8 mouse cellular contexts compared by ENCODE assay signal in genomic region chr8:106058731-106059612, GRCm38 (mm10). TPM values are rescaled to one million over a fixed set of nuclear protein-coding genes. Genes with fewer than 3 reads are reported as not detected.
DNase-seq lines count a peak whose midpoint lies in the region; ATAC-seq and TF ChIP-seq lines count a peak whose summit lies in the region.

Nfatc3 (plus strand) TSS chr8:106058840.

- H3K27ac ChIP-seq in heart, embryonic 12.5 days (ENCODE audit: poor library complexity, severe bottlenecking), result peak within 1 kb of the TSS; percentile 93
- H3K27ac ChIP-seq in kidney, postnatal 0 days, result peak within 1 kb of the TSS; percentile 97
- H3K27ac ChIP-seq in liver, embryonic 11.5 days (ENCODE audit: low read depth, low read length), result peak within 1 kb of the TSS; percentile 89
- H3K27ac ChIP-seq in stomach, embryonic 14.5 days (ENCODE audit: low read length), result peak within 1 kb of the TSS; percentile 96

- H3K4me2 ChIP-seq in heart, embryonic 12.5 days, result peak within 1 kb of the TSS; percentile 81
- H3K4me2 ChIP-seq in kidney, postnatal 0 days (ENCODE audit: low read length), result peak within 1 kb of the TSS; percentile 63
- H3K4me2 ChIP-seq in liver, embryonic 11.5 days, result peak within 1 kb of the TSS; percentile 85
- peak within 1 kb of the TSS; percentile 82 for H3K4me2 ChIP-seq in stomach, embryonic 14.5 days (replicated peaks; ENCODE audit: low read depth, low read length)

- 0 out of 2 replicates have a peak, but pooled peaks cover 6% of the 10 kb centered on the region for H3K36me3 ChIP-seq in heart, embryonic 12.5 days
- no peaks in the 10 kb centered on the region for H3K36me3 ChIP-seq in kidney, postnatal 0 days (ENCODE audit: insufficient read depth, low read length)
- H3K36me3 ChIP-seq in liver, embryonic 11.5 days (ENCODE audit: control insufficient read depth, insufficient read depth, low read length), result no peaks in the 10 kb centered on the region
- H3K36me3 ChIP-seq in stomach, embryonic 14.5 days (ENCODE audit: control insufficient read depth, insufficient read depth, low read length), result peaks cover 2% of the 10 kb centered on the region; the same call in 1 of the 2 replicates

- peak; percentile 94 for ATAC-seq in erythroid progenitor cell, adult 5-6 weeks (replicated peaks; ENCODE audit: low FRiP score, poor library complexity, severe bottlenecking)
- ATAC-seq in heart, embryonic 12.5 days (ENCODE audit: insufficient number of reproducible peaks, low FRiP score), result peak; percentile 98
- ATAC-seq in kidney, postnatal 0 days (replicated peaks; ENCODE audit: low FRiP score, low read depth), result peak; percentile 99
- ATAC-seq in liver, embryonic 11.5 days (replicated peaks; ENCODE audit: low FRiP score), result peak; percentile 95
- ATAC-seq in stomach, embryonic 14.5 days (ENCODE audit: insufficient number of reproducible peaks, insufficient read depth, low FRiP score, low read depth), result peak; percentile 98

- H3K4me1 ChIP-seq in heart, embryonic 12.5 days (replicated peaks), result peaks cover 26% of the 10 kb centered on the region
- peaks cover 6% of the 10 kb centered on the region; the same call in 1 of the 2 replicates for H3K4me1 ChIP-seq in kidney, postnatal 0 days (replicated peaks; ENCODE audit: insufficient read depth, low read length)
- peaks cover 36% of the 10 kb centered on the region for H3K4me1 ChIP-seq in liver, embryonic 11.5 days (replicated peaks; ENCODE audit: control insufficient read depth, insufficient read depth, low read length)
- peaks cover 16% of the 10 kb centered on the region for H3K4me1 ChIP-seq in stomach, embryonic 14.5 days (ENCODE audit: control insufficient read depth, insufficient read depth, low read length)

- peak within 1 kb of the TSS; percentile 87 for H3K9ac ChIP-seq in heart, embryonic 12.5 days
- H3K9ac ChIP-seq in kidney, postnatal 0 days (ENCODE audit: low read depth, low read length), result peak within 1 kb of the TSS; percentile 89
- H3K9ac ChIP-seq in liver, embryonic 11.5 days (ENCODE audit: low read depth, low read length), result peak within 1 kb of the TSS; percentile 81
- H3K9ac ChIP-seq in stomach, embryonic 14.5 days (replicated peaks; ENCODE audit: low read depth, low read length), result peak within 1 kb of the TSS; percentile 89

- WGBS in heart, embryonic 12.5 days, result 1% methylated on average over 51 of the region's 52 CpGs
- WGBS in kidney, postnatal 0 days, result under 1% methylated on average over 50 of the region's 52 CpGs
- WGBS in liver, embryonic 11.5 days, result under 1% methylated on average over 52 of the region's 52 CpGs
- WGBS in stomach, embryonic 14.5 days, result 1% methylated on average over 52 of the region's 52 CpGs

- DNase-seq in CD4-positive helper T cell, adult 2 months (ENCODE audit: low read depth, low spot score), result peak; percentile 99
- DNase-seq in brain, embryonic 18.5 days (ENCODE audit: low read depth, low spot score), result peak; percentile 92
- peak; percentile 100 for DNase-seq in kidney, postnatal 0 days (ENCODE audit: low spot score)
- peak; percentile 92 for DNase-seq in liver, embryonic 11.5 days (ENCODE audit: low spot score)
- DNase-seq in naive thymus-derived CD4-positive, alpha-beta T cell, adult 2 months (ENCODE audit: low read depth), result peak; percentile 97

- peak within 1 kb of the TSS; percentile 76 for H3K4me3 ChIP-seq in heart, embryonic 12.5 days
- H3K4me3 ChIP-seq in kidney, postnatal 0 days (replicated peaks; ENCODE audit: low read depth, low read length), result peak within 1 kb of the TSS; percentile 91
- peak within 1 kb of the TSS; percentile 84 for H3K4me3 ChIP-seq in liver, embryonic 11.5 days (ENCODE audit: low read depth, low read length)
- H3K4me3 ChIP-seq in stomach, embryonic 14.5 days (ENCODE audit: low read depth, low read length), result peak within 1 kb of the TSS; percentile 72

- no peak for TF ChIP-seq CTCF in kidney, postnatal 0 days (IDR thresholded peaks at IDR 0.05; ENCODE audit: low read depth)

- H3K27me3 ChIP-seq in heart, embryonic 12.5 days (replicated peaks), result no peaks in the 10 kb centered on the region
- H3K27me3 ChIP-seq in kidney, postnatal 0 days (ENCODE audit: insufficient read depth, low read length), result no peaks in the 10 kb centered on the region
- H3K27me3 ChIP-seq in liver, embryonic 11.5 days (replicated peaks; ENCODE audit: control insufficient read depth, insufficient read depth, low read length), result no peaks in the 10 kb centered on the region
- H3K27me3 ChIP-seq in stomach, embryonic 14.5 days (ENCODE audit: control insufficient read depth, insufficient read depth, low read length), result no peaks in the 10 kb centered on the region

- H3K9me3 ChIP-seq in heart, embryonic 12.5 days (replicated peaks), result no peaks in the 10 kb centered on the region
- H3K9me3 ChIP-seq in kidney, postnatal 0 days (replicated peaks; ENCODE audit: low read length), result no peaks in the 10 kb centered on the region
- no peaks in the 10 kb centered on the region for H3K9me3 ChIP-seq in liver, embryonic 11.5 days (ENCODE audit: control insufficient read depth, low read length)
- H3K9me3 ChIP-seq in stomach, embryonic 14.5 days (ENCODE audit: control insufficient read depth, low read depth, low read length), result no peaks in the 10 kb centered on the region

RNA-seq across cellular contexts. Expression of gene Nfatc3, which starts in this region (rescaled TPM):
- total RNA-seq in erythroid progenitor cell, adult 5-6 weeks (2015; ENCODE audit: low replicate concordance), result 71.3 and 80.4 TPM in 2 replicates
- 32.7 and 37.5 TPM in 2 replicates for total RNA-seq in erythroid progenitor cell, adult 5-6 weeks (2017; ENCODE audit: low replicate concordance)
- 4.6 and 5.3 TPM in 2 replicates for polyA plus RNA-seq in heart, embryonic 12.5 days (2016; fragmentation: Nextera tagmentation; extraction: Ambion mirVana)
- polyA plus RNA-seq in kidney, postnatal 0 days (2015; fragmentation: Nextera tagmentation; extraction: Ambion mirVana), result 3.8 and 3.9 TPM in 2 replicates
- polyA plus RNA-seq in liver, embryonic 11.5 days (2014; fragmentation: Nextera tagmentation; extraction: Ambion mirVana), result 5.3 and 6.2 TPM in 2 replicates
- polyA plus RNA-seq in stomach, embryonic 14.5 days (2014; fragmentation: Nextera tagmentation; extraction: Ambion mirVana), result 9.6 and 10.5 TPM in 2 replicates

Comparison
In these comparisons a context has a peak if more than half of its experiments do, and no peak if none do; other contexts are left out.
1. Peak in every context shown above with its lines: DNase-seq, ATAC-seq, H3K4me3 ChIP-seq and H3K27ac ChIP-seq.